Comparison of ENCODE assay signal across 8 mouse cellular contexts in genomic region chr10:81393456-81394063, GRCm38 (mm10). TPM values are rescaled to one million over a fixed set of nuclear protein-coding genes. Genes with fewer than 3 reads are reported as not detected.
A peak's percentile ranks its signal among the peaks of the same experiment; 100 is the strongest.
DNase-seq lines count a peak whose midpoint lies in the region; ATAC-seq lines count a peak whose summit lies in the region.

No protein-coding gene starts in this region.

- peaks cover 17% of the 10 kb centered on the region for H3K36me3 ChIP-seq in forebrain, embryonic 10.5 days (replicated peaks)
- 0 out of 2 replicates have a peak, but pooled peaks cover under 1% of the 10 kb centered on the region for H3K36me3 ChIP-seq in intestine, embryonic 15.5 days
- H3K36me3 ChIP-seq in lung, embryonic 16.5 days (ENCODE audit: control insufficient read depth, insufficient read depth, low read length), result peaks cover 15% of the 10 kb centered on the region

- peaks cover 48% of the 10 kb centered on the region for H3K4me1 ChIP-seq in forebrain, embryonic 10.5 days
- peaks cover 23% of the 10 kb centered on the region for H3K4me1 ChIP-seq in intestine, embryonic 15.5 days (replicated peaks)
- peaks cover 22% of the 10 kb centered on the region for H3K4me1 ChIP-seq in lung, embryonic 16.5 days (replicated peaks; ENCODE audit: control insufficient read depth, insufficient read depth, low read length)

- no peaks in the 10 kb centered on the region for H3K9me3 ChIP-seq in forebrain, embryonic 10.5 days
- no peaks in the 10 kb centered on the region for H3K9me3 ChIP-seq in intestine, embryonic 15.5 days
- H3K9me3 ChIP-seq in lung, embryonic 16.5 days (ENCODE audit: control insufficient read depth, low read length), result no peaks in the 10 kb centered on the region

- peaks cover 29% of the 10 kb centered on the region for H3K27me3 ChIP-seq in forebrain, embryonic 10.5 days (ENCODE audit: poor library complexity, severe bottlenecking)
- H3K27me3 ChIP-seq in intestine, embryonic 15.5 days (replicated peaks), result no peaks in the 10 kb centered on the region
- no peaks in the 10 kb centered on the region for H3K27me3 ChIP-seq in lung, embryonic 16.5 days (ENCODE audit: control insufficient read depth, insufficient read depth, low read depth, low read length)

- WGBS in forebrain, embryonic 10.5 days, result 6% methylated on average over 19 of the region's 19 CpGs
- WGBS in intestine, embryonic 15.5 days, result 1% methylated on average over 19 of the region's 19 CpGs
- WGBS in lung, embryonic 16.5 days, result 6% methylated on average over 19 of the region's 19 CpGs

- H3K27ac ChIP-seq in forebrain, embryonic 10.5 days, result peak overlapping the region; percentile 72
- peak overlapping the region; percentile 84 for H3K27ac ChIP-seq in intestine, embryonic 15.5 days
- H3K27ac ChIP-seq in lung, embryonic 16.5 days (ENCODE audit: low read length), result peak overlapping the region; percentile 72

- peak; percentile 44 for DNase-seq in adrenal gland, adult 2 months
- DNase-seq in adrenal gland, postnatal 4 days (ENCODE audit: low spot score in 2 of 2), result no peak
- no peak for DNase-seq in forebrain, embryonic 10.5 days (ENCODE audit: extremely low spot score, low spot score)
- peak; percentile 58 to 68 for DNase-seq in thymus, adult 18-20 months
- no peak for DNase-seq in layer of hippocampus, adult 9-10 months (ENCODE audit: low spot score)

- peak overlapping the region; percentile 74 for H3K4me2 ChIP-seq in intestine, embryonic 15.5 days (replicated peaks)
- peak overlapping the region; percentile 68 for H3K4me2 ChIP-seq in lung, embryonic 16.5 days (ENCODE audit: low read depth, low read length)

- peak overlapping the region; percentile 40 for H3K9ac ChIP-seq in intestine, embryonic 15.5 days
- H3K9ac ChIP-seq in lung, embryonic 16.5 days (ENCODE audit: low read length), result peak overlapping the region; percentile 73

- ATAC-seq in intestine, embryonic 15.5 days, result peak; percentile 41
- ATAC-seq in lung, embryonic 16.5 days (ENCODE audit: low read depth), result peak; percentile 18; the same call in 1 of the 2 replicates
- ATAC-seq in activated CD4-positive, CD25-positive, alpha-beta regulatory T cell, adult 4 months, result no peak

- H3K4me3 ChIP-seq in forebrain, embryonic 10.5 days, result peak overlapping the region; percentile 37
- peak overlapping the region; percentile 46 for H3K4me3 ChIP-seq in intestine, embryonic 15.5 days (replicated peaks)
- H3K4me3 ChIP-seq in lung, embryonic 16.5 days (ENCODE audit: low read length), result peak overlapping the region; percentile 43

RNA-seq across cellular contexts. Expression of gene Smim24, which starts 0.7 kb away (rescaled TPM):
- 1 to 10 TPM; 1.4 to 1.6 TPM for total RNA-seq in adrenal gland, adult 2 months (2021)
- polyA plus RNA-seq in adrenal gland, adult 2 months (2012; rRNA removed), result 4.5 and 5.4 TPM in 2 replicates
- total RNA-seq in adrenal gland, postnatal 4 days (2021), result 10 to 100 TPM in 1 of 2 experiments, 1 to 10 TPM in 1; 1.2 to 13.2 TPM
- 1.6 and 1.9 TPM in 2 replicates for polyA plus RNA-seq in forebrain, embryonic 10.5 days (2016; fragmentation: Nextera tagmentation; extraction: Ambion mirVana)
- polyA plus RNA-seq in intestine, embryonic 15.5 days (2015; fragmentation: Nextera tagmentation; extraction: Ambion mirVana), result 235 and 288 TPM in 2 replicates
- polyA plus RNA-seq in lung, embryonic 16.5 days (2015; fragmentation: Nextera tagmentation; extraction: Ambion mirVana), result 7.9 and 9.0 TPM in 2 replicates
- polyA plus RNA-seq in activated CD4-positive, CD25-positive, alpha-beta regulatory T cell, adult 4 months (2017; shearing (Covaris generic)), result 10 to 100 TPM in 1 of 2 experiments, 1 to 10 TPM in 1; 7.3 to 13.3 TPM

RNA-seq across cellular contexts. Expression of gene Gm48552, which starts 4.8 kb away (rescaled TPM):
- total RNA-seq in adrenal gland, adult 2 months (2021), result 1 to 10 TPM in 1 of 2 experiments, not detected in 1; 1.4 TPM
- polyA plus RNA-seq in adrenal gland, adult 2 months (2012; rRNA removed), result 2.5 and 4.4 TPM in 2 replicates
- 1 to 10 TPM; 2.6 to 4.1 TPM for total RNA-seq in adrenal gland, postnatal 4 days (2021)
- polyA plus RNA-seq in forebrain, embryonic 10.5 days (2016; fragmentation: Nextera tagmentation; extraction: Ambion mirVana), result 0.78 and 1.4 TPM in 2 replicates
- polyA plus RNA-seq in intestine, embryonic 15.5 days (2015; fragmentation: Nextera tagmentation; extraction: Ambion mirVana), result 1.4 TPM in 1 of 2 replicates, not detected in the other
- polyA plus RNA-seq in lung, embryonic 16.5 days (2015; fragmentation: Nextera tagmentation; extraction: Ambion mirVana), result 1.2 and 1.7 TPM in 2 replicates
- 1 to 10 TPM in 1 of 2 experiments, not detected in 1; 1.4 TPM for polyA plus RNA-seq in activated CD4-positive, CD25-positive, alpha-beta regulatory T cell, adult 4 months (2017; shearing (Covaris generic))

RNA-seq across cellular contexts. Expression of gene Gm48551, which starts 9.3 kb away (rescaled TPM):
- total RNA-seq in adrenal gland, adult 2 months (2021), result 1 to 10 TPM; 1.8 to 2.5 TPM
- 2.9 and 6.7 TPM in 2 replicates for polyA plus RNA-seq in adrenal gland, adult 2 months (2012; rRNA removed)
- 1 to 10 TPM; 1.7 to 1.8 TPM for total RNA-seq in adrenal gland, postnatal 4 days (2021)
- polyA plus RNA-seq in forebrain, embryonic 10.5 days (2016; fragmentation: Nextera tagmentation; extraction: Ambion mirVana), result 2.6 and 3.1 TPM in 2 replicates
- polyA plus RNA-seq in intestine, embryonic 15.5 days (2015; fragmentation: Nextera tagmentation; extraction: Ambion mirVana), result 2.8 and 3.6 TPM in 2 replicates
- polyA plus RNA-seq in lung, embryonic 16.5 days (2015; fragmentation: Nextera tagmentation; extraction: Ambion mirVana), result 3.0 and 3.1 TPM in 2 replicates
- polyA plus RNA-seq in activated CD4-positive, CD25-positive, alpha-beta regulatory T cell, adult 4 months (2017; shearing (Covaris generic)), result 1 to 10 TPM; 1.1 to 1.2 TPM

RNA-seq across cellular contexts. Expression of gene Dohh, which starts 9.3 kb away (rescaled TPM):
- 10 to 100 TPM; 39.6 to 54.3 TPM for total RNA-seq in adrenal gland, adult 2 months (2021)
- 125 and 132 TPM in 2 replicates for polyA plus RNA-seq in adrenal gland, adult 2 months (2012; rRNA removed)
- 10 to 100 TPM; 49.4 to 49.7 TPM for total RNA-seq in adrenal gland, postnatal 4 days (2021)
- polyA plus RNA-seq in forebrain, embryonic 10.5 days (2016; fragmentation: Nextera tagmentation; extraction: Ambion mirVana), result 96.8 and 97.9 TPM in 2 replicates
- polyA plus RNA-seq in intestine, embryonic 15.5 days (2015; fragmentation: Nextera tagmentation; extraction: Ambion mirVana), result 89.2 and 100 TPM in 2 replicates
- 71.4 and 73.1 TPM in 2 replicates for polyA plus RNA-seq in lung, embryonic 16.5 days (2015; fragmentation: Nextera tagmentation; extraction: Ambion mirVana)
- 10 to 100 TPM; 12.7 to 13.7 TPM for polyA plus RNA-seq in activated CD4-positive, CD25-positive, alpha-beta regulatory T cell, adult 4 months (2017; shearing (Covaris generic))

RNA-seq across cellular contexts. Expression of gene Fzr1, which starts 15.2 kb away (rescaled TPM):
- 10 to 100 TPM; 40.7 to 45.0 TPM for total RNA-seq in adrenal gland, adult 2 months (2021)
- 95.6 and 103 TPM in 2 replicates for polyA plus RNA-seq in adrenal gland, adult 2 months (2012; rRNA removed)
- 10 to 100 TPM; 69.1 to 70.7 TPM for total RNA-seq in adrenal gland, postnatal 4 days (2021)
- 135 and 139 TPM in 2 replicates for polyA plus RNA-seq in forebrain, embryonic 10.5 days (2016; fragmentation: Nextera tagmentation; extraction: Ambion mirVana)
- polyA plus RNA-seq in intestine, embryonic 15.5 days (2015; fragmentation: Nextera tagmentation; extraction: Ambion mirVana), result 83.2 and 85.7 TPM in 2 replicates
- polyA plus RNA-seq in lung, embryonic 16.5 days (2015; fragmentation: Nextera tagmentation; extraction: Ambion mirVana), result 95.4 and 105 TPM in 2 replicates
- polyA plus RNA-seq in activated CD4-positive, CD25-positive, alpha-beta regulatory T cell, adult 4 months (2017; shearing (Covaris generic)), result 10 to 100 TPM; 19.3 to 20.1 TPM

Comparison
In these comparisons a context has a peak if more than half of its experiments do, and no peak if none do; other contexts are left out.
1. DNase-seq: peak in adrenal gland, adult 2 months (single experiment) and thymus, adult 18-20 months (2 of 2); none in adrenal gland, postnatal 4 days (0 of 2), forebrain, embryonic 10.5 days (single experiment) and layer of hippocampus, adult 9-10 months (single experiment).
2. RNA of gene Smim24, which starts 0.7 kb away (polyA plus RNA-seq): 235 to 288 TPM in intestine, embryonic 15.5 days; 7.3 to 13.3 TPM in activated CD4-positive, CD25-positive, alpha-beta regulatory T cell, adult 4 months, 7.9 to 9.0 TPM in lung, embryonic 16.5 days, 4.5 to 5.4 TPM in adrenal gland, adult 2 months and 1.6 to 1.9 TPM in forebrain, embryonic 10.5 days; every median in the first group is over 10 times any median in the second.
3. Peak in every context shown above with its lines, with median percentiles within 50 percentile points of each other: H3K27ac ChIP-seq and H3K4me3 ChIP-seq.